Mouse (Mus musculus): Measurements from ENCODE around the gene Sox5.

GRCm38 (mm10) chr6:144756444-144756843 lies 25.3 kb downstream of the Sox5 start:
- TF ChIP-seq CTCF (IDR thresholded peaks at IDR 0.05; ENCODE audit: extremely low read depth, insufficient read length, insufficient replicate concordance, low read depth, low read length) (no peak), POLR2A (IDR thresholded peaks at IDR 0.05; ENCODE audit: low read depth, low read length) (no peak)

All from small intestine, adult 2 months (tissue).